Mouse (Mus musculus) small intestine, adult 2 months (tissue): ENCODE data around the gene Slc12a7.

Experiments
- CTCF ChIP-seq: fragments of 200-500 bp; IDR thresholded peaks from 2 replicates; pipeline ENCODE4 v1.5.1; 2012; ENCODE audit warnings: low read depth, mild to moderate bottlenecking, control low read depth, inconsistent platforms, low read length, moderate library complexity, mixed read lengths; ENCODE audit not compliant: insufficient replicate concordance, insufficient read length; ENCODE audit errors: extremely low read depth
- POLR2A ChIP-seq: fragments of 200-500 bp; IDR thresholded peaks from 2 replicates; pipeline ENCODE4 v1.6.1; 2012; ENCODE audit warnings: low read depth, mild to moderate bottlenecking, control low read depth, inconsistent platforms, low read length, moderate library complexity

DNA sequence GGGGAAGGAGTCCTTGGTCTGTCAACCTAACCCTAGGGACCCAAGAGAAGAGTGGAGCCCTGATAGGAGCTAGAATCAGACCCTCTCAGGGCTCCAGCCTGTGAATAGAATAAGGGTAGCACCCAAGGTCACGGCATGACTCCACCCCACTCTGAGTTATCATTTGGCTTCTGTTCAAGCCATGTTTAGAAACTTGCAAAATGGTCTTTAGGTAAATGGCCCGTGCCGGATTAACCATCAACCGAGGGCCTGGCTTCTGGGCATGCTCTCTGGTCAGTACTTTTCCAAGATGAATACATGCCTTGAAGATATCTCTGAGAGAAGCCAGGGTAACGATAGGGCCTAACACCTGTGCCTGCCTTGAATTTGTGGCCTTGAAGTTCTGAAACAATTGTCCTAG, 21.7 kb upstream of the Slc12a7 start:
- TF ChIP-seq CTCF (no peak), POLR2A (no peak)
